Comparison of ENCODE assay signal across 19 mouse cellular contexts in the genomic region with DNA sequence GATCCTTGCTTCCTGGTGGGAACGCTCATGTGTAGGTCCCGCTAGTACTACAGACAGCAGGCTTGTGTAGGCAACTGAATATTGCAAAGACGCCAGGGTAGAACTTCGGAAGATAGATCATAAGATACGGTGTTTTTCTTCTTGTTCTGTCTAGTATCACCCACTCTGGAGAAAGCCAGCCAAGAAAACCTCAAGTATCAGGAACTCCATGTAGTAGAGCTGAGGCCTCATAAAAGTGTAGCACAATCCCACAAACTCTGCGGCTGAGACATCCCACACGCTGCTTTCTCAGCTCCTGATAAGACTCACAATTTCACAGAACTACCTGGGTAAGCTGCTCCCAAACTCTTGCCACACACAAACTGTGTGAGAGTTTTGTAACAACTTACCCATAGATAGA. TPM values are rescaled to one million over a fixed set of nuclear protein-coding genes. Genes with fewer than 3 reads are reported as not detected.
DNase-seq lines count a peak whose midpoint lies in the region; TF ChIP-seq lines count a peak whose summit lies in the region.
"Had no signal": no experiment of that assay in that cellular context is flagged by ENCODE, and none has a peak within 500 bp of the region (broad histone marks: within the 10 kb centered on the region; RNA-seq: fewer than 3 reads in every experiment).

No protein-coding gene starts in this region.

- DNase-seq in right cerebral cortex, adult 18-20 months = peak; percentile 23
- no peak for DNase-seq in right cerebral cortex, postnatal 14 days
- DNase-seq in brain, adult 2 months (ENCODE audit: low read depth, low spot score) = peak; percentile 63
- no peak for DNase-seq in c-Kit-positive CD71-positive TER-119-positive erythroid progenitor cells, embryonic 14.5 days (ENCODE audit: low spot score)
- no peak for DNase-seq in thymus, adult 2 months
- DNase-seq: adrenal gland, adult 8-10 months; adrenal gland, postnatal 14 days; adrenal gland, postnatal 36 days; cerebellum, adult 11-12 months; cerebellum, adult 2 months; cerebellum, adult 9-10 months; cerebellum, postnatal 10 days; cerebellum, postnatal 25 days had no signal

- H3K4me3 ChIP-seq in thymus, adult 2 months (ENCODE audit: control insufficient read depth, insufficient read depth, low read length) = no peak overlapping the region
- H3K4me3 ChIP-seq: embryonic facial prominence, embryonic 10.5 days; embryonic facial prominence, embryonic 12.5 days; erythroblast, embryonic 14.5 days; forebrain, embryonic 10.5 days; forebrain, embryonic 12.5 days had no signal

- no peak for TF ChIP-seq POLR2A in thymus, adult 2 months (IDR thresholded peaks at IDR 0.05; ENCODE audit: control insufficient read depth, extremely low read depth, insufficient read depth, low read length, poor library complexity)

- WGBS in thymus, adult 2 months = 96% methylated on average over 7 of the region's 7 CpGs

- peaks cover 5% of the 10 kb centered on the region; the same call in 1 of the 2 replicates for H3K4me1 ChIP-seq in thymus, adult 2 months (replicated peaks; ENCODE audit: control insufficient read depth, insufficient read depth, low read length)
- H3K4me1 ChIP-seq: embryonic facial prominence, embryonic 12.5 days had no signal

- no peak for TF ChIP-seq CTCF in thymus, adult 2 months (IDR thresholded peaks at IDR 0.05; ENCODE audit: borderline replicate concordance, control insufficient read depth, extremely low read depth, insufficient read depth, low read length, poor library complexity)

- H3K36me3 ChIP-seq in thymus, adult 2 months (ENCODE audit: control insufficient read depth, insufficient read depth, low read length) = no peaks in the 10 kb centered on the region
- H3K36me3 ChIP-seq: embryonic facial prominence, embryonic 10.5 days; embryonic facial prominence, embryonic 12.5 days; forebrain, embryonic 10.5 days; forebrain, embryonic 12.5 days had no signal

- no peaks in the 10 kb centered on the region for H3K27me3 ChIP-seq in thymus, adult 2 months (ENCODE audit: control insufficient read depth, insufficient read depth, low read length)
- H3K27me3 ChIP-seq: embryonic facial prominence, embryonic 12.5 days; forebrain, embryonic 12.5 days; Patski had no signal

- H3K27ac ChIP-seq in thymus, adult 2 months (ENCODE audit: control insufficient read depth, insufficient read depth, low read length) = no peak overlapping the region
- H3K27ac ChIP-seq: embryonic facial prominence, embryonic 10.5 days; embryonic facial prominence, embryonic 12.5 days; forebrain, embryonic 10.5 days; forebrain, embryonic 12.5 days had no signal

RNA-seq across cellular contexts. Expression of gene Xpr1, which starts 24.4 kb away (rescaled TPM):
- 14.5 and 14.7 TPM in 2 replicates for polyA plus RNA-seq in thymus, adult 2 months (2012; rRNA removed)

Comparison
In these comparisons a context has a peak if more than half of its experiments do, and no peak if none do; other contexts are left out.
1. DNase-seq: peak in right cerebral cortex, adult 18-20 months (single experiment) and brain, adult 2 months (single experiment); none in right cerebral cortex, postnatal 14 days (single experiment), c-Kit-positive CD71-positive TER-119-positive erythroid progenitor cells, embryonic 14.5 days (single experiment) and thymus, adult 2 months (single experiment).